Mouse (Mus musculus) midbrain, embryonic 10.5 days (tissue): ENCODE measurements around the gene Cfap57. TPM values are rescaled to one million over a fixed set of nuclear protein-coding genes. Genes with fewer than 3 reads are reported as not detected.

Source experiments
- polyA plus RNA-seq: library from polyadenylated mRNA; unstranded; fragments of >200 nt; fragmentation: Nextera tagmentation; extraction: Ambion mirVana; gene quantifications from 2 replicates; pipeline ENCODE4 v1.2.1, GENCODE M21; 2016

Cfap57 gene
- polyA plus RNA-seq, 1 experiment from 2014 or later = 0.75 TPM

Other genes starting within 250 kb of the Cfap57 start
- 6.4 and 9.1 TPM in 2 replicates for gene Szt2, start 211.5 kb downstream of the Cfap57 start, polyA plus RNA-seq
- 160 and 170 TPM in 2 replicates for gene Med8, start 211.4 kb downstream of the Cfap57 start, polyA plus RNA-seq
- 45.3 and 47.0 TPM in 2 replicates for gene Elovl1, start 192.7 kb downstream of the Cfap57 start, polyA plus RNA-seq
- 403 and 424 TPM in 2 replicates for gene Cdc20, start 183.4 kb downstream of the Cfap57 start, polyA plus RNA-seq
- gene Mpl, start 163.3 kb downstream of the Cfap57 start, polyA plus RNA-seq = 1.0 and 1.8 TPM in 2 replicates
- gene Tie1, start 130.7 kb downstream of the Cfap57 start, polyA plus RNA-seq = 13.1 and 15.8 TPM in 2 replicates
- gene 2610528J11Rik, start 93.8 kb downstream of the Cfap57 start, polyA plus RNA-seq = 0.52 and 0.53 TPM in 2 replicates
- 0.28 and 0.30 TPM in 2 replicates for gene Tmem125, start 76.7 kb downstream of the Cfap57 start, polyA plus RNA-seq
- 187 and 192 TPM in 2 replicates for gene Ebna1bp2, start within 50 bp of the Cfap57 start, polyA plus RNA-seq
- gene Olfr62, start 38.2 kb upstream of the Cfap57 start, polyA plus RNA-seq = not detected in 2 replicates
- gene Olfr1342, start 72.0 kb upstream of the Cfap57 start, polyA plus RNA-seq = not detected in 2 replicates
- not detected in 2 replicates for gene Olfr1341, start 82.7 kb upstream of the Cfap57 start, polyA plus RNA-seq
- not detected in 2 replicates for gene Olfr1340, start 99.4 kb upstream of the Cfap57 start, polyA plus RNA-seq
- not detected in 2 replicates for gene Olfr1339, start 111.4 kb upstream of the Cfap57 start, polyA plus RNA-seq
- not detected in 2 replicates for gene Olfr1338, start 138.0 kb upstream of the Cfap57 start, polyA plus RNA-seq
- not detected in 2 replicates for gene Olfr1337, start 161.8 kb upstream of the Cfap57 start, polyA plus RNA-seq
- not detected in 2 replicates for gene Olfr1335, start 189.2 kb upstream of the Cfap57 start, polyA plus RNA-seq
- gene Olfr1333, start 215.5 kb upstream of the Cfap57 start, polyA plus RNA-seq = not detected in 2 replicates
- not detected in 2 replicates for gene Olfr1331, start 243.9 kb upstream of the Cfap57 start, polyA plus RNA-seq